Mouse (Mus musculus): ENCODE results near the gene Hist2h3c1. TPM values are rescaled to one million over a fixed set of nuclear protein-coding genes. Genes with fewer than 3 reads are reported as not detected.
"Not testable (repeated sequence)": the region's sequence is repeated elsewhere in the genome, so short reads cannot be mapped to it uniquely, and the experiment has no call there.

The Hist2h3c1 gene
- total and polyA plus RNA-seq, 2 experiments from 2014 or later = 0.32 TPM; not detected in 1

GRCm38 (mm10) chr3:96267541-96267940, 21.1 kb downstream of the Hist2h3c1 start:
- Histone ChIP-seq H3K27ac (ENCODE audit: low read depth, low read length) (no peak overlapping the region; the same call in 1 of the 2 replicates), H3K9ac (replicated peaks; ENCODE audit: low read length, poor library complexity, severe bottlenecking) (no peak overlapping the region), H3K4me2 (ENCODE audit: low read depth, low read length, poor library complexity, severe bottlenecking) (peak overlapping the region; percentile 48), H3K36me3 (ENCODE audit: insufficient read depth, low read length) (no peaks in the 10 kb centered on the region), H3K27me3 (ENCODE audit: insufficient read depth, low read length) (no peaks in the 10 kb centered on the region), H3K4me3 (ENCODE audit: low read depth, low read length) (no peak overlapping the region), H3K4me1 (ENCODE audit: insufficient read depth, low read length) (peaks cover 5% of the 10 kb centered on the region), H3K9me3 (ENCODE audit: low read length) (no peaks in the 10 kb centered on the region)
- DNase-seq (ENCODE audit: low spot score) (no peak), ATAC-seq (ENCODE audit: low FRiP score) (no peak)
- TF ChIP-seq CTCF (IDR thresholded peaks at IDR 0.05) = no peak
- WGBS = 78% methylated on average over 4 of the region's 4 CpGs

- Histone ChIP-seq H3K4me3 (ENCODE audit: low read depth, low read length) (peak within 1 kb of the TSS; percentile 48), H3K4me2 (ENCODE audit: low read depth, low read length, poor library complexity, severe bottlenecking) (peak within 1 kb of the TSS; percentile 80), H3K9ac (replicated peaks; ENCODE audit: low read length, poor library complexity, severe bottlenecking) (peak within 1 kb of the TSS; percentile 57; the same call in 1 of the 2 replicates), H3K27ac (ENCODE audit: low read depth, low read length) (peak within 1 kb of the TSS; percentile 92), H3K9me3 (ENCODE audit: low read length) (no peaks in the 10 kb centered on the region), H3K36me3 (ENCODE audit: insufficient read depth, low read length) (no peaks in the 10 kb centered on the region), H3K4me1 (ENCODE audit: insufficient read depth, low read length) (peaks cover 5% of the 10 kb centered on the region; the same call in 1 of the 2 replicates), H3K27me3 (ENCODE audit: insufficient read depth, low read length) (no peaks in the 10 kb centered on the region)
- no peak for TF ChIP-seq CTCF (IDR thresholded peaks at IDR 0.05)
- peak; percentile 82 for ATAC-seq (ENCODE audit: low FRiP score)
- peak; percentile 93 for DNase-seq (ENCODE audit: low spot score)
- 20% methylated on average over 30 of the region's 30 CpGs for WGBS
Observed at GRCm38 (mm10) chr3:96268051-96268775, 21.7 kb downstream of the Hist2h3c1 start, which contains the start of gene Hist2h3b. Gene Hist2h3b, plus strand, starts transcription at chr3:96268654.

DNA sequence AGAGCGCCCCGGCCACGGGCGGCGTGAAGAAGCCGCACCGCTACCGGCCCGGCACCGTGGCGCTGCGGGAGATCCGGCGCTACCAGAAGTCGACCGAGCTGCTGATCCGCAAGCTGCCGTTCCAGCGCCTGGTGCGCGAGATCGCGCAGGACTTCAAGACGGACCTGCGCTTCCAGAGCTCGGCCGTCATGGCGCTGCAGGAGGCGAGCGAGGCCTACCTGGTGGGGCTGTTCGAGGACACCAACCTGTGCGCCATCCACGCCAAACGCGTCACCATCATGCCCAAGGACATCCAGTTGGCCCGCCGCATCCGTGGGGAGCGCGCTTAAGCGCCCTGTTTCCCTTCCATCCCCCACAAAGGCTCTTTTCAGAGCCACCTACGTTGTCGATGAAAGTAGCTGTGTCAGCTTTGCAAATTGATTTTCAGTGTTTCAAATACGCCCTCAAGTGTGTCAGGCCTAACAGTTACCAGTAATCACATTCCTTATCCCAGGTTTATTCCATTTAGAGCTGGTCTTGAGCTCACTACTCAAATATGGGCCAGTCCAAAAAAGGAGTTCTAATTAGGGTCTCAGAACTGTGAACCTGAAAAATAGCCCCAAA, 22.4 kb downstream of the Hist2h3c1 start:
- Histone ChIP-seq H3K9ac (replicated peaks; ENCODE audit: low read length, poor library complexity, severe bottlenecking) (peak overlapping the region; percentile 48; the same call in 1 of the 2 replicates), H3K4me2 (ENCODE audit: low read depth, low read length, poor library complexity, severe bottlenecking) (peak overlapping the region; percentile 80), H3K4me3 (ENCODE audit: low read depth, low read length) (peak overlapping the region; percentile 48), H3K27ac (ENCODE audit: low read depth, low read length) (peak overlapping the region; percentile 92)
- H3K4me1 ChIP-seq (ENCODE audit: insufficient read depth, low read length); H3K9me3 ChIP-seq (ENCODE audit: low read length); DNase-seq (ENCODE audit: low spot score); H3K36me3 ChIP-seq (ENCODE audit: insufficient read depth, low read length); H3K27me3 ChIP-seq (ENCODE audit: insufficient read depth, low read length): not testable (repeated sequence)
- ATAC-seq (ENCODE audit: low FRiP score) = peak; percentile 54
- 0% methylated on average over 11 of the region's 44 CpGs for WGBS

GRCm38 (mm10) chr3:96269511-96270474, 23.3 kb downstream of the Hist2h3c1 start, which contains the start of gene Hist2h2bb:
Gene Hist2h2bb, plus strand, starts transcription at chr3:96269752.
- no peak for TF ChIP-seq CTCF (IDR thresholded peaks at IDR 0.05)
- DNase-seq (ENCODE audit: low spot score) (peak; percentile 99), ATAC-seq (ENCODE audit: low FRiP score) (peak; percentile 94)
- no peaks in the 10 kb centered on the region for H3K27me3 ChIP-seq (ENCODE audit: insufficient read depth, low read length)
- H3K9me3 ChIP-seq (ENCODE audit: low read length) = no peaks in the 10 kb centered on the region
- peak within 1 kb of the TSS; percentile 48 for H3K4me3 ChIP-seq (ENCODE audit: low read depth, low read length)
- H3K9ac ChIP-seq (replicated peaks; ENCODE audit: low read length, poor library complexity, severe bottlenecking) = peak within 1 kb of the TSS; percentile 57
- H3K27ac ChIP-seq (ENCODE audit: low read depth, low read length) = peak within 1 kb of the TSS; percentile 92
- WGBS = under 1% methylated on average over 45 of the region's 45 CpGs
- H3K4me1 ChIP-seq (ENCODE audit: insufficient read depth, low read length) = 0 out of 2 replicates have a peak, but pooled peaks cover 5% of the 10 kb centered on the region
- H3K4me2 ChIP-seq (ENCODE audit: low read depth, low read length, poor library complexity, severe bottlenecking) = peak within 1 kb of the TSS; percentile 80
- no peaks in the 10 kb centered on the region for H3K36me3 ChIP-seq (ENCODE audit: insufficient read depth, low read length)

DNA sequence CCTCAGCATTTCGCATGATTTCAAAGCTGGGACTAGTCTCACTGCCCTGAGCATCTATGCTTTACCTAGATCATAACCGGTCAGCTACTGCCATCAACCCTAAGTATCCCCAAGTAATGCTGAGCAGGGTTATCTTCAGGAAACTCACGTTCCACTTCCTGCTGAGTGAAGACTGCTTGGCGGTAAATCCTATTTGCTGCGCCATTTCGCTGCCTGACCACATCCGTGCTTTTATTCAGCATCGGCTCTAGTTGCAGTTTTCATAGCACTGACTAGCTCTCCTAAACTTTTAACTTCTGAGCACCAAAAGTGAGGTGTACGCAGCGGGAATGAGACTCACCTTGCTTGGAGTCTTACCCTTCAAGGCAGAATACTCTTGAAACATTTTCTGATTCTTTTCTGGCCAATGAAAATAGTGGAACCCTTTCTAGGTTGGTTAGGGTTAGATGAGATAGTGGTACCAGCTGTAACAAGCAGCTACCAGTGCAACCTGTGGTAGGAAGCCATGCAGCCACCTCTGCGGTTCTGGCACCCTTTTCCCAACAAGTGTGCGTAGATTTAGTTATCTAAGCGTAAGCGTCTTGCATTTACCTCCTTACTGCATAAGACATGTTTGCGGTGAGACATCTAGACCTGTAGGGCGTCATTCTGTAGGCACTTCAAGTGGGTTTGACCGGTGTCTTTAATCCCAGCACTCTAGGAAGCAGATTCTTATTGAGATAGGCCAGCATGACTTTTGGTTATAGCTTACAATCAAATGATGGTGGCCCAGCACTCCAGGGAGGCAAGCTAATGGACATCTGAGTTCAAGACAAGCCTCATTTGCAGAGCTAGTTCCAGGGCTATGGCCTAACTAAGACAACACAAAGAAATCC, 27.3 kb downstream of the Hist2h3c1 start:
- DNase-seq (ENCODE audit: low spot score) = no peak
- Histone ChIP-seq H3K27me3 (ENCODE audit: insufficient read depth, low read length) (no peaks in the 10 kb centered on the region), H3K4me1 (ENCODE audit: insufficient read depth, low read length) (no peaks in the 10 kb centered on the region), H3K9me3 (ENCODE audit: low read length) (no peaks in the 10 kb centered on the region), H3K27ac (ENCODE audit: low read depth, low read length) (no peak overlapping the region), H3K4me3 (ENCODE audit: low read depth, low read length) (no peak overlapping the region), H3K9ac (replicated peaks; ENCODE audit: low read length, poor library complexity, severe bottlenecking) (no peak overlapping the region), H3K4me2 (ENCODE audit: low read depth, low read length, poor library complexity, severe bottlenecking) (no peak overlapping the region), H3K36me3 (ENCODE audit: insufficient read depth, low read length) (no peaks in the 10 kb centered on the region)
- 88% methylated on average over 17 of the region's 17 CpGs for WGBS
- no peak for TF ChIP-seq CTCF (IDR thresholded peaks at IDR 0.05)
- ATAC-seq (ENCODE audit: low FRiP score) = no peak

Data from midbrain, postnatal 0 days (tissue).